Mouse (Mus musculus) spleen, adult 2 months (tissue): ENCODE measurements around the gene Dnah2.

ENCODE experiments used
- CTCF ChIP-seq: fragments of 200-500 bp; IDR thresholded peaks from 2 replicates; pipeline ENCODE4 v1.5.1; 2011; ENCODE audit warnings: mild to moderate bottlenecking, inconsistent platforms; ENCODE audit not compliant: insufficient read depth, insufficient read length, insufficient replicate concordance; ENCODE audit errors: extremely low read depth
- POLR2A ChIP-seq: fragments of 200-500 bp; IDR thresholded peaks from 2 replicates; pipeline ENCODE4 v1.6.1; 2011; ENCODE audit warnings: low read depth, low read length, inconsistent platforms

DNA sequence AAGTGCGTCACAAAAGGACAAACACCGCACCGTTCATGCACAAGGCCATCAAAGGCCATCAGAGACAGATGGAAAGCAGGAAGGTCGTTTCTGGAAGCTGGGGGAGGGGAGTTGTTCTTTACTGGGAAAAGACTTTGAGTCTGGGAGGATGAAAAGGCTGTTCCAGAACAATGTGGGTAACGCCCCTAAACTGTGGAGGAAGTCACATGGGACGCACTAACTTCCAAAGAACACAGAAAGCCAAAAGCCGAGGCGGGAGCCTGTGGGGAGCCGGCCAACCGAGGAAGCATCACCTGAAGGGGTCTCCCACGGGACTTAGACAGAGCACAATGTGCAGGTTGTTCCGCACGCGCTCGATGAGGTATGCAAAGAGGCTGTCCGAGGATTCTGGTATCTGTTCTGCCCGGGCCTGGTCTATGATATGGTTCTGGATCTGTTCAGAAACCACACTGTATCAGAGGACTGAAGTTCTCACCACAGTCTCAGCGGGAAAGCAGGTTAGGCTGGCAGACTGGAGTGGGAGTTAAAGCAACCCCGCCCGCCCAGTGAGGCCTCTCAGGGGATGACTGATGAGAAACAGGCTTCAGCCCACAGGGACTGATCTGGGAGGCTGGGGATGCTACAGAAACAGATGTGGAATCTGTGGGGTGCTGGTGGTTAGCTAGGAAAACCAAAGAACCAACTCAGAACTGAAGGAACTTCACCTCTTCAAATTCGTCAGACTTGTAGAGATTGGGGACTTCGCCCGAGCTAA is 96.6 kb downstream of the Dnah2 start:
- TF ChIP-seq POLR2A: no peak
- TF ChIP-seq CTCF: no peak
